Mouse (Mus musculus) kidney, postnatal 4 days (tissue): ENCODE data around the gene Gemin7.

Experiments
- DNase-seq, 2 experiments: peaks; one replicate each; pipeline ENCODE4 v3.0.0; 2021; ENCODE audit warnings: mixed read lengths in 2 of 2

Gene Gemin7

DNA sequence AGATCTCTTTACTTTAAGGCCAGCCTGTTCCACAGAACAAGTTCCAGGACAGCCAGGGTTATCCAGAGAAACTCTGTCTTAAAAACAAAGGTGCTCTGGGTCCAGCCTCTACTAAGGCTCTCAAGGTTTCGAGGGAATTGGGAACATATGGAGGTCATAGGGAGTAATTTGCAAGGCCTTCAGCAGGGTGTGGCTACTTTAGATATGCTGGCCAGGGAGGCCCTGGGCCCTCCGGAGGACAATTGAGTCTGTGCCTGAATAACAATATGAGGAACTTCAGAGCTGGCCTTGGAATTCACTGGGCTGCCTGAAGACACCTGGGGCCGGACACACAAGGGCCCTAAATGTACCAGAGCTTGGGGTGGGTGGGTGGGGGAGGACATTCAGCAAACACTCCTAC lies 1.8 kb downstream of the Gemin7 start:
- no peak for DNase-seq

DNA sequence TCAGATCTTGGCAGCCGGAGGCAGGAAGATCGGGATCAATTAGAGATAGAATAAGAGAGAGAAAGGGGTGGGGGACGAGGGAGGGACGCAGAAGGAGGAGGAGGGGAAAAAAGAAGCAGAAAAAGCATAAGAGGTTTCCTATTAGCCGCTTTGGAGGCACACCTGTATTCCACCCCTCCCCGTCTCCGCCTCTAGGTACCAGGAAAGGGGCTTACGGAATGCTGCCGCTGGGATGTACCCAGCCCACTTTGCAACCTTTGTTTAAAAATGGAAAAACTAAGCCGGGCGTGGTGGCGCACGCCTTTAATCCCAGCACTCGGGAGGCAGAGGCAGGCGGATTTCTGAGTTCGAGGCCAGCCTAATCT lies 3.6 kb downstream of the Gemin7 start:
- DNase-seq = no peak

DNA sequence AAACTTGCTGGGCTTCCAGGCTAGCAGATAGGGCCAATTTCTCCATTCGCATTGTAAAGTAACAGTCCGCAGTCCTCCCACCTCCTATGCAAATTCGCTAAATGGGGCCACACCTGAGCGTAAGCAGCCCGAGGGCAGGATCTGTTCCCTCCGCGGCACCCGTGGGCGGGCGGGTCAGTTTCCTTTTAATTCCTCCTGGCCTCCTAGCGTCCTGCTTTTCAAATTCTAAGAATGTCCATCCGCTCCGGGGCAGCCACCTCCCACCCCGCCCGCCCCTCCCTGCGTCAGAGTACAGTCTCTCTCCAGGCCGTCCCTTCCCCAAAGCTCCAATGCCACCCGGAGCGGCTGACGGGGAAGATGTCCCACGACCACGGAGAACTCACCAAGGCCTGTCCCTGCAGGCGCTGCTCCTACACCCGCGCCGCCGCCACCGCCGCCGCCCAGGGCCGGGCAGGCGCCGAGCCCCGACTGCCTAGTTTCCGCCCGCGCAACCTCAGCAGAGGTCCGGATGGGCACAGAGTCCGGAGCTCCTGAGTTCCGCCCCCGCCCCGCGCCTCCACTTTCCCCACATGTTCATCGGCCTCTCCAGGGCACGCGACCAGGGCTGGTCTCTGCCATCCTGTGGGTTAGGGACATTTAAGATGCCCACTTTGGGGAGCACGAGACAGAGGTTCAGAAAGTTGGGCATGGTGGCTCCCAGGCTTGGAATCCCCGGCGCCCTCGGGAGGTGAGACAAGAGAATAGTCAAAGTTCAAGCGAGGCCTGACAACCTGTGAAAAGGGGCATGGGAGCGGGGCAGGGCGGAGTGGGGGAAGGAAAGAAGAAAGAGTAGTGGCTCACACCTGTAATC lies 4.2 kb downstream of the Gemin7 start:
- peak; percentile 88 to 91 for DNase-seq

DNA sequence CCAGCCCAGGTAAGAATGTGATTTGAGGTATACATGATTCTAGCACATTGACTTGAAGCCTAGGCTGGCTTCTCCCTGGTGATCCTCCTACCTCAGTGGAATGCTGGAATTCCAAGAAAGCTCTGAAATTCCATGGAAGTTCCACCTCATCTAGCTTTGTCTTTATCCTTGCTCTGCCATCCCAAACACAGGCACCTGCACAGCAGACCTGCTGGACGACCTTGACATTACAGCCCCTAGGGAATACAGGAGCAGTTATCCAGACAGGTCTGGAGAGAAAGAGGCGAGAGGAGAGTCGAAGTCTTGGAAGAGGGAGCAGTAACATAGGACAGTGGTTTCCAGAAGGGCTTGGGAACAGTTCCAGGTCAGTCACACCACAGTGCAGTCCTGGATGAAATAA lies 7.7 kb downstream of the Gemin7 start:
- no peak for DNase-seq

DNA sequence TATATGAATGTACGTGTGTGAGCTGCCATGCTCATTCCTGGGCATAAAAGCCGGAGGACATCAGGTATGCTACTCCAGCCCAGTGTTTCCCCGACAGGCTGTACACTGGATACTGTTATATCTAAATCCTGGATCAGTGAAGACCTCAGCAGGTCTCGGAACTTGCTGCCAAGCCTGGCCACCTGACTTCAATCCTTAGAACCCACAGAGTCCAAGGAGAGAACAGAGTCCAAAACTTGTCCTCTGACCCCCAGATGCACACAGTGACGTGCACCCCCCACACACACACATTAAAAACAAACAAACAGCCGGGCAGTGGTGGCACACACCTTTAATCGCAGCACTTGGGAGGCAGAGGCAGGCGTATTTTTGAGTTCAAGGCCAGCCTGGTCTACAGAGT lies 10.0 kb downstream of the Gemin7 start:
- DNase-seq = no peak

DNA sequence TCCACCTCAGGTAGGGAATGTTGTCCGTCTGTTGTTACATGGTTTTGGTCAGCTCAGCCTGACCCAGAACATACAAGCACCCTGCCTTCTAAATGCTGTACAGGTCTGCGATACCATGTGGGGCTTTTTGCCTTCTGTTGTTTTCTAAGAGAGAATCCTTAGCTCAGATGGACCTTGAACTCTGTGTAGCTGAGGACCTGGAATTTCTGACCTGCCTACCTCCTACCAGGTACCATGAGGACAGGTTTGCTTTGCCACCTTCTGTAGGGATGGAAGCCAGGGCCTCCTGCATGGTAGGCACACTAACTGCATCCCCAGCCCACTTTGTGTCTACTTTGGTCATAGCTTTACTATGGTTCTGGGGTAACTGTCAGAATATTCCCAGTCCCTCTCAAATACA lies 11.6 kb downstream of the Gemin7 start:
- DNase-seq = no peak

DNA sequence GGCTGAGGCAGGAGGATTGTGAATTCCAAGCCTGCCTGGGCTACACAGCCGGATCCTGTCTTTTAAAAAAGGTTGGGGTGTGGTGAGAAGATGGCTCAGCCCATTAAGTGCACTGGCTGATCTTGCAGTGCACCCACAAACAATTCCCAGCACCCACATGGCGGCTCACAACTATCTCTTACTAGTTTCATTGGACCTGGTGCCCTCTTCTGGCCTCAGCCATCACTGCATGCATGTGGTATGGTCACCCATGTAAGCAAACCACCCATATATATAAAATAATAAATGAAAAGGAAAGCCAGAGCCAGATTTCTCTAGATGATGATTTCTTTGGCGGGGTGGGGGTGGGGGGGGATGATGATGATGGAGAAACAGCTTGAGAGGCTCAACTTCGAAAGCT lies 12.9 kb downstream of the Gemin7 start:
- DNase-seq = peak; percentile 40 to 50

DNA sequence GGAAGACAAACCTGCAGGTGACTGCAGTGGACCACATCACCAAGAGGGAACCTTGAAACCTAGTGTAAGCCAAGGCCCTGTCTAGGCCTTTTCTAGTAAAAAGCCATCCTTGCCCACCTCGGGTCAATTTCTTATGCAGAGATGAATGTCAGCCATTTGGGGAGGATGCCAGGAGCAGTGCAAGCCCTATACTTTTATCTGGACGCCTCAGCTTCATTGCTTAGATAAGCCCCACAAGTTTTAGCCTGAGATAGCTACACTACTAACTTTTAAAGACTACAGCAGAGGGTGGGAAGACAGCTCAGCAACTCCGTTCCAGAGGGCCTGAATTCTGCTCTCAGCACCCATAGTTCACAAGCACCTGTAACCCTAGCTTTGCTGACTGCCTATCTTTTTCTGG lies 13.5 kb downstream of the Gemin7 start:
- no peak for DNase-seq

DNA sequence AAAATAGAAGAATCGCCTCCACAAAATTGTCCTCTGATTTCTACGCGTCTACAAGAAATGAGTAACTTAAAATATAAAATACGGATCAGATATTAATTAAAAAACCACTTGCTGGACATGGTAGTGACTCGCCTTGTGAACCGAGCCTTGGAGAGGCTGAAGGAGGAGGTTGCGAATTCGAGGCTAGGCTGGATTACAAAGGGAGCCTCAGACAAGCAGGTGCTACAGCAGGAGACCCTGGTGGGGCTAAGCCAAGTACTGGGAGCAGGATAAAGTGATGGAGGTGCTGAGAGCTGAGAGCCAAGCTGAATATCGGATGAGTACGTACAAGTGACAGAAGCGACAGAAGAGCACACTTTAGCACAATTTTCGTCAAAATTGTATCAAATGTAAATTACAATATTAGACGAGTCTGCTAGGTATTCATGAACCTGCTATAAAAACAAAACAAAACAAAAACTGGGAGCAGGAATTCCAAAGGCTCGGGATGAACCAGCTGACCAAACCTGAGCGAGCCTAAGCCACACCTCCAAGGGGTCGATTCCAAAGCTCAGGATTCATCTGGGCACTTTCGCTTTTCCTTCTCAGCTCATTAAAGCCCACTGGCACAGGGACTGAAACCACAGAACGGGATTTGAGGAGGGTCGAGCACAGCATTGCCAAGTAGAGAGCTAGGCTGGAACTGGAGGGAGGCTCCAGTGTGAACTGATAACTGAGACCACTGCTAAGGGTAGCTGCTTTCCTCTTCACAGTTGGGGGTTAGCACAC lies 14.6 kb downstream of the Gemin7 start, which contains the start of gene Ppp1r37:
Gene Ppp1r37, minus strand, starts transcription at position 434 of the 768 bp plus-strand sequence.
- DNase-seq = peak; percentile 42 to 67

DNA sequence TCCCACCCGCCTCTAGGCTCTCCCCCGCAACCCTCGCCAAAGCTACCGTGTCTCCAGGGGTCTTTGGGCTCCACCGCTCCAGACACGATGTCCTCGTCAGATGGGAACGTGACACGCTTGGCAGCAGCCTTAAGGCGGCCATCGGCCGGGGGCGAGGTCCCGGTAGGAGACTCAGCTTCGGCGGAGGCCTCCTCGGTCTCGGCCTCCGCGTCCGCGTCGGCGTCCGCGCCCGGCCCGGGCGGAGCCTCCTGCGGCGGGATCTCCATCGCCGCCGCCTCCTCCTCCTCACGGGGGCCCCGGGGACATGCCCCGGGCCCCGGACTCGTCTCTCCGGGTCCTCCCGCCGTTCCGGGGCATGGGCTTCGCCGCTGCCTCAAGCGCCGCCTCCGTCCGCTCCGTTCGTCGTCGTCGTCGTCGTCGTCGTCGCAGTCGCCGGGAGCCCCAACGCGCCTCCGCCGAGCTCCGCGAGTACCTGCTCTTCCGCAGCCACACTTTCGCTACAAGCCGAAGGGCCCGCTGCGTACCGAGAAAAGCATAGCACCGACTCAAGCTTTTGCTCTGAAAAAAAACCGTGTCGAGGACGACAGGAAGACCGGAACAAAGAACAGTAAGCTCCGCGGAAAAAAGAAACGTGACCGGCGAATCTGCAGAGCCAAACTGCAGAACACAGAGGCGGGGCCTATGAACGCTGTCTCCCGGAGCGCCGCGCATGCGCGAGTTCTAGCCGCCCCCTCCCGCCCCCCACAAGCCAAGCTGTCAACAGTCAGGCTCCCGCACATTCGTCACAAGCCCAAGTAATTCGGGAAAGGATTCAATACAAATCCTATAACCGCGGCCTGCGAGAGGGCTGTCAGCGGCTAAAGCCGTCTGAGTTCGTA lies 15.4 kb downstream of the Gemin7 start:
- DNase-seq = peak; percentile 96 to 97

DNA sequence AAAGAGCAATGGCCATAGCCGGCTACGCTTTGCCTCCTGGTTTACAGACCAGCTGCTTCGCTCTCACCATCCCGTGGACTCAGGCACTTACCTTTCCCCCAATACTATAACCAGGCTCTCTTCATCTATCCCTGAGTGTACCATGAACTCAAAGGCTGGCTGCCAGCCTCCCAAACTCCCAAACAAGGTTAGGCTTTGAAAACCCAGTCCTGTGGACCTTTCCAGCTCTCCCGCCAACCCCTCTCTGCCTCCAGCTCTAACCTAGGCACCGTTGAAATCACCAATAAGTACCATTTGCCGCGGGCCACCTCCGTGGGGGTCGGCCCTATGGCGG lies 16.0 kb downstream of the Gemin7 start:
- no peak for DNase-seq

DNA sequence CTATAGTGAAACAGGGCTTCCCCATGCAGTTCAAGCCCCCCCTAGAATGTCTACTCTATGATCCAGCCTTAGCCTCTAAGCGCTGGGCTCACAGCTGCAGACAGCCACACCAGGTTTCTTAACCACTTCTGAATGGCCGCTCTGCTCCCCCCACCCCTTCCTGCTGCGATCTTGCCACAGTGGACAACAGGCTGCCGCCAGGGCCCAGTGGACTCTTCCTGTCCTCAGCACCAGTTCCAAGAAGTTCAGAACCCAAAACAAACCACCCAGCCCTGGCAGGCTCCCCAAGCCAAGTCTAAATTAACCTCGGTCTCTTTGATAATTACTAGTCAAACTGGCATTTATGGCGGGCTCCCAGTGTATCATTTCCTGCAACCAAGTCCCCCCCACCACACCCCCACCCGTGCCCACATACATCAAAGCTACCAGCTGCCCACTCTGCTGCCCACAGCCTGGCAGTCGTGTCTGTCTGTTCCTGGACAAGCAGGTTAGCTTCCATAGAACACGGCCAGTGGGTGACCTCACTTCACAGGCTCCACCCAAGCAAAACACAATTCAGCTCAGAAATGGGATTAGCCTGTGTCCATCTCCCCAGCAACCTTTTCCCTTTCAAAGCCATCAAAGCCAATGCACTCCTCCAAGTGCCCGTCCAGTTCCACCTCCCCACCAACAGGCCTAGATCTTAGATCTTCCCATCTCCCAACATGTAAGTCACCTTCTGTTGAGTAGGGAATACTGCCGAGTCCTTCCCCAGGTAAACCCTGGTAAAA lies 16.7 kb downstream of the Gemin7 start:
- DNase-seq = peak; percentile 33 to 51

DNA sequence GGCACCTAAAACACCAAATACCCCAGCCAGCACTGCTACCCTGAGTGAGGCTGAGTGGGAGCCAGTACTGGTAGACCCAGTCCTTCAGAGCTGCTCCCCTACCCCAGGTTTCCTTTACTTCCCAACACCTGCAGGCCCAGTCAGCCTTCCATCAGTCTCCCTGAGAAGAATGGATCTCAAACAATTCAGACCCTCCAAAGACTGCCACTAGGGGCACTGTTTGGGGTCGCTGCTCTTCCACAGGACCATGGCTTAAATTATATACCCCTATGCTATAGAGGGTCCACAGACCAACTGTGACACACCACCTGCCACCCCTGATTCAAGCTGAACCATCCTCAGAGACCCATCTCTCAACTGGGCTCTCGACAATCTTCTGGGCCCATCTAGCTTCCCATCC lies 18.4 kb downstream of the Gemin7 start:
- DNase-seq = peak; percentile 33 to 53

DNA sequence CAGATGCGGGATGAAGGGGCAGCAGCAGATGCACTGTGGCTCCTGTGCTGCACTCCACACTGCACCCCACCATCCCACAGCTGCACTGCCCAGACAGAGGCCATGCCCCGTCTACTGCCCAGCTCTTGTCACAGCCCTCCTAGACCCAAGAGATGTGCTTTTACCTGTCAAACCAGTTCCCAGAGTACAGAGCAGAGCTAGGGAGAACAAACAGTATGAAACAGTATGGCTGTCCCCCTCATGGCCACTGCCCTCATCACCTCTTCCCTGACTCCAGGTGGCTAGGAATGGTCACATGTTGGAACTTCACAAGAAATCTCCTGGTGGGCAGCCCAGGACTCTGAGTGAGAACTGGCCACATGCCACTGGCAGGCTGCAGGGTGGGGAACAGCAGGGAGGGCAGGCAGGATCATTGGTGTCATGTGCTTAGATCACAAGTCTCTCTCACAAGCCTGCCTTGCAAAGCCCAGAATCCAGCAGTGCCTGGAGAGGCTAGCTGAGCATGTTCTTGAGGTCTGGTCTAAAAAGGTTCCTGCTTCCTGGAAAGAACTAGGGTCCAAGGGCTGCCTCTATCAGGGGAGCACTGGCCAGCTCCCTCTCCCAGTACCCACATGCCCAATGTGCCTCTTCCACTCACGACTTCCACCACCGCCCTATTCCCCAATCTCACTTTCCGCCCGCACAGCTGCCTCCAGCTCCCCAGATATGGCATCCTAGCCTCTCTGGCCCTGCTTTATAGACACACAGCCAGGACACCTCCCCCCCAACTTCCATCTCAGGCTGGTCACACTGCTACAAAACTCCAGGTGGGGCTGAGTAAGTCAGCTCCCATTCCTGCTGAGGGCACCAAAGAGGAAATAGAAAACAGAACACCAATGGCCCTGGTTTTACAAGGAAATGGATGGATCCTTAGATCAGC lies 19.2 kb downstream of the Gemin7 start:
- no peak for DNase-seq

DNA sequence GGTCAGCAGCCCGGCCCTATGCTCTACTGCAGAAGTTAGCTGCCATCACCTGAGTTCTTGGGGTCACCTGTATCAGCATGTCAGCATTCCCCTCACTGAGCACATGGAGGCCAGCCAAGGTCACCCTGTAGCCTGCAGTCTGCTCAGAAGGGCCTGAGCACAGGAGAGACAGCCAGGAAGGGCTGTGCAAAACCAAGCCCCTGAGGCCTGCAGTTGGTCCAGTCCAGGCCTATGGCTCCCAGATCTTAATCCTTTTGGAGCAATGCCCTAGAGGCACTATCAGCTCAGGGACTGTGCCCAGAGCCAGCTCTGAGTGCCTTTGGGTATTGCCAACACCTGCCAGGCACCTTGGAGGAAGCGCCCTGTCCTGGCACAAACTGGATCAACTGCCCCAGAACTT lies 20.3 kb downstream of the Gemin7 start:
- DNase-seq = no peak

DNA sequence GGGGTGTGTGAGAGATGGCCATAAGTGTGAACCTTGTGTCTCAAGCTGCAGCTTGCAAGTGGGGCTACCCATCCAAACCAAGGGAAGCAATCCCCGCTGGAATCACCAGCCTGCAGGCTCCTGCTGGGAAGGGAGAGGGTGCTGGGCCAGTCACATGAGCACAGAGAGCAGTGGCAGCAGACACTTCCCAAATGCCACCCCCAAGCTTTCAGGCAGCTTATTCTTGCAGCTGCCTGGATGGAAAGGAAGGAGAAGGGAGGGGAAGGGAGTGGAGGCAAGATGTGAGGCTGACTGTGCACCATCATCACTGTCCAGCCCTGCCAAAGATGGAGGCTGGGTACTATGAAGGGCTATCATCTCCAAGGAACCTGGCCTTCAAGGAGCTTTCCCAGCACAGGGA lies 23.2 kb downstream of the Gemin7 start:
- DNase-seq = no peak

DNA sequence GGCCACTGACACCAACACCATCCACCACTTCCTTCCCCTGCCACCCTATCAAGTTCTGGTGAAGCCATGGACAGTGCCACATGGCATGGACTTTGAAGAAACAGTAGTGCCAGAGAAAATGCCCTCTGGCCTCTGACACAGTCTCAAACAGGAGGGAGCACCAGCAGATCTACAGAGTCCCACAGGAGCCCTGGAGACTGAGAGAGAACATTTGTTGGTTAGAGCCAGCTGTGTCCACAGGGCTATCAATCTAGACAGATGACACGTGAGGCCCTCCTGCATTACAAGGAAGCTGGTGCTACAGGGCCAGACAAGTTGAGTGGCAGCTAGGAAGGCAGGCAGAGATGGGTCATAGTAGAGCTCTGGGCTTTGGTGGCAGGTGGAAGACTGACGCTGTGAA lies 25.0 kb downstream of the Gemin7 start:
- DNase-seq = no peak

DNA sequence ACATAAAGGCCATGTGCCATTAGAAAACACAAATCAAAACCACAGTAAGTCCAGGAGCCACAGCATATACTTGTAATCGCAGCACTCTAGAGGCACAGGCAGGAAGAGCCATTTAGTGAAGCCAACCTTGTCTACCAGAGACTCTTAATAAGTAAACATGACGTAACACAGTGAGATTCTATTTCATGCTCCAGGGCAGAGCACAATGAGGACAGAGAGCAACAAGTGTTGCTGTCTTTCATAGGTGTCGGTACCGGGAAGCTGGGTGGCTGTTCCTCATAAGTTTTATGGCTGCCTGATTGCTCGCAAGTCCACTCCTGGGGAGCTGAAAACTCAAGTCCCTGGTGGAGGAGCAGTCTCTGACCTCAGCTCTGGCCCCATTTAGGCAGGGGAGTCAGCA lies 25.8 kb downstream of the Gemin7 start:
- no peak for DNase-seq

DNA sequence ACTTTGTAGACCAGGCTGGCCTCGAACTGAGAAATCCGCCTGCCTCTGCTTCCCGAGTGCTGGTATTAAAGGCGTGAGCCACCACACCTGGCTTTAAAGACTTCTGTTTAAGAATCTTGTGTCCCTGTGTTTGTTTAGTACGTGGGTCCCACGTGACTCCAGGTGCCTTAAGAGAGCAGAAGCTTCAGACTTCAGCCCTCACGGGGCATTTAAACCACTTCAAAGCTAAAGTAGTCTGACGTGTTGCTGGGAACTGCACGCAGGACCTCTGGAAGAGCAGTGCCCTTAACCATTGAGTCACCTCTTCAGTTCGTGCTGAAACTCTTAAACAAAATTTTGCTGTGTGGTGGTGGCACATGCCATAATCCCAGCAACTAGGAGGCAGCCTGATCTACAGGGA lies 28.0 kb downstream of the Gemin7 start:
- DNase-seq = no peak

DNA sequence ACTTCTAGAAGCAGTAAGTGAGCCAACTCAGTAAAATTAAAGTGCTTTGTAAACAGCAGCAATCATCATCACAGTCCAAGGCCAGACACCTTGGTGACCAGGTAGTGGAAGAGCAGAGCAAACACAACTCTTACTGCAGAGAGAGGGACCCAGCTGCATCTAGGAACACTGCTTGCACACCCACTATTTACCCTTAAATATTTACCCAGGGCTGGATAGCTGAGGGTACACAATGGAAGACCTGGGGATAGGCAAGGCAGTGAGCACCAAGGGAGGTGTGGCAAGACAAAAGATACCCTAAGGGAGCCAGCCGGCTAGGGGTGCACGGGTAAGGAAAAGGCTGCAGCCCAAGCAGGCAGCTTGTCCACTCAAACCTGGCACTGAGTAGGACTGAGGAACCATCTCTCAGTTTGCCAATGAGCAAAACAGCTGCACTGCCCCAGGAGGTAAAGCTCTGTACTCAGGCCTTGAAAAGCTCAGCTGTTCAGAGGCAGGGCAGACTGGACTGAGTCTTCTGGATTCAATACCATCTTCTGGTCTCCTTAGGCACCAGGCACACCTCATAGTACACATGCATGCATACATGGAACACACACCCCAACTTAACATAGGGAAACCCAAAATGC lies 29.9 kb downstream of the Gemin7 start:
- no peak for DNase-seq

DNA sequence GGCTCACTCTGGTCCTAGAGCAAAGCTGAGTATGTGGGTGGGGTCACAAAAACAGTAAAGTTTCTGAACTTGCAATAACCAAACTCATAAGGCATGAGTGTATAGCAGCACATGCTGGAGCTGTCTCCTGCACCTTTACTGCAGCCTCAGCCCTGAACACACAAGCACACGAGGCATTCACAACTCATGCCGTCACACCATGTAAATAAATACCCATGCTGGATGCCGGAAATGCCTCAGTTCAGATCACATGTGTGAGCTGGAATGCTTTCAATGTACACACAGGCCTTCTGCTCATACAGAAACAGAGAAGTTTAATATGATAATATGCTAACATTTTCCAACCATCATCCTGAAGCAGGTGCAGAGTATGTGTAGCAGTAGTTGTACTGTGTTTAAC lies 31.4 kb downstream of the Gemin7 start:
- DNase-seq = no peak
